Mouse (Mus musculus) myocyte (in vitro differentiated cells): Measurements from ENCODE around the gene Slitrk4. TPM values are rescaled to one million over a fixed set of nuclear protein-coding genes. Genes with fewer than 3 reads are reported as not detected.

Source experiments
- H3K27me3 ChIP-seq: one replicate; pipeline ENCODE4 v1.6.1; 2011; ENCODE audit not compliant: control insufficient read depth, insufficient read depth, insufficient read length
- H3K36me3 ChIP-seq: one replicate; pipeline ENCODE4 v1.6.1; 2011; ENCODE audit not compliant: control insufficient read depth, insufficient read depth
- H3K4me2 ChIP-seq: one replicate; pipeline ENCODE4 v1.6.1; 2011; ENCODE audit warnings: low read depth, control low read depth
- H3K4me3 ChIP-seq: one replicate; pipeline ENCODE4 v1.5.1; 2011; ENCODE audit warnings: mild to moderate bottlenecking, control low read depth, moderate library complexity
- H3K79me2 ChIP-seq: one replicate; pipeline ENCODE4 v1.6.1; 2011; ENCODE audit not compliant: control insufficient read depth, insufficient read depth
- H3ac ChIP-seq: one replicate; pipeline ENCODE4 v1.6.1; 2011; ENCODE audit not compliant: control insufficient read depth, insufficient read length
- CEBPB ChIP-seq: IDR thresholded peaks from 2 replicates; pipeline ENCODE4 v1.6.1; 2011; ENCODE audit warnings: mild to moderate bottlenecking, moderate library complexity; ENCODE audit not compliant: poor library complexity, insufficient read depth, severe bottlenecking
- E2F4 ChIP-seq: IDR thresholded peaks from one replicate; pipeline ENCODE4 v1.6.1; 2011; ENCODE audit warnings: mild to moderate bottlenecking, control low read depth, moderate library complexity; ENCODE audit not compliant: insufficient read depth
- MAX ChIP-seq: IDR thresholded peaks from one replicate; pipeline ENCODE4 v1.6.1; 2011; ENCODE audit warnings: low read depth, mild to moderate bottlenecking, control low read depth
- MYOD1 ChIP-seq, 3 experiments: IDR thresholded peaks; one replicate each; pipeline ENCODE4 v1.6.1; 2011; ENCODE audit warnings: control low read depth in 2 of 3, low read depth in 2 of 3, mild to moderate bottlenecking in 2 of 3, moderate library complexity in 1 of 3; ENCODE audit not compliant: insufficient read length in 2 of 3, control insufficient read depth in 1 of 3
- MYOG ChIP-seq, 3 experiments: IDR thresholded peaks; one replicate each; pipeline ENCODE4 v1.6.1; 2011; ENCODE audit warnings: control low read depth in 2 of 3, low read depth in 2 of 3, mild to moderate bottlenecking in 2 of 3; ENCODE audit not compliant: insufficient read length in 2 of 3, control insufficient read depth in 1 of 3, insufficient read depth in 1 of 3
- POLR2A ChIP-seq: IDR thresholded peaks from one replicate; pipeline ENCODE4 v1.6.1; 2011; ENCODE audit warnings: low read depth, mild to moderate bottlenecking, control low read depth, moderate library complexity; ENCODE audit not compliant: insufficient read length
- POLR2AphosphoS2 ChIP-seq: IDR thresholded peaks from one replicate; pipeline ENCODE4 v1.6.1; 2011; ENCODE audit warnings: low read depth, control low read depth; ENCODE audit not compliant: insufficient read length
- REST ChIP-seq: IDR thresholded peaks from one replicate; pipeline ENCODE4 v1.6.1; 2011; ENCODE audit warnings: mild to moderate bottlenecking, control low read depth, moderate library complexity; ENCODE audit not compliant: insufficient read depth, insufficient read length
- SRF ChIP-seq: IDR thresholded peaks from one replicate; pipeline ENCODE4 v1.6.1; 2011; ENCODE audit warnings: low read depth; ENCODE audit not compliant: control insufficient read depth, insufficient read length
- TCF12 ChIP-seq: IDR thresholded peaks from one replicate; pipeline ENCODE4 v1.6.1; 2011; ENCODE audit warnings: mild to moderate bottlenecking, control low read depth; ENCODE audit not compliant: poor library complexity, insufficient read depth, severe bottlenecking
- TCF3 ChIP-seq: IDR thresholded peaks from one replicate; pipeline ENCODE4 v1.6.1; 2011; ENCODE audit warnings: low read depth, control low read depth; ENCODE audit not compliant: insufficient read length
- USF1 ChIP-seq: IDR thresholded peaks from one replicate; pipeline ENCODE4 v1.6.1; 2011; ENCODE audit warnings: low read depth, mild to moderate bottlenecking, control low read depth, moderate library complexity
- polyA plus RNA-seq: library from polyadenylated mRNA; unstranded; fragments of >200 nt; fragmentation: generic; extraction: Trizol; gene quantifications from one replicate; pipeline ENCODE4 v1.2.1, GENCODE M21; 2012; ENCODE audit warnings: missing spikeins

Slitrk4 gene
- polyA plus RNA-seq, 1 experiment, result not detected

- TF ChIP-seq CEBPB, result no peak
- no peak for TF ChIP-seq POLR2A
- TF ChIP-seq TCF3, result no peak
- TF ChIP-seq MYOD1 (IDR thresholded peaks at IDR 0.05; ENCODE audit: control insufficient read depth in 1 of 3, insufficient read length in 2 of 3, low read depth in 2 of 3), result no peak
- TF ChIP-seq TCF12, result no peak
- TF ChIP-seq MAX, result no peak
- TF ChIP-seq REST, result no peak
- no peak for TF ChIP-seq SRF
- no peak for TF ChIP-seq POLR2AphosphoS2
- TF ChIP-seq E2F4, result no peak
- TF ChIP-seq MYOG (IDR thresholded peaks at IDR 0.05; ENCODE audit: control insufficient read depth in 1 of 3, insufficient read depth in 1 of 3, insufficient read length in 2 of 3, low read depth in 2 of 3), result no peak
- no peak for TF ChIP-seq USF1
- Histone ChIP-seq H3K36me3 (no peaks in the 10 kb centered on the region), H3K27me3 (no peaks in the 10 kb centered on the region), H3K79me2 (no peaks in the 10 kb centered on the region), H3K4me2 (no peak overlapping the region), H3K4me3 (no peak overlapping the region), H3ac (no peak overlapping the region)
These were observed 1.1 kb downstream of the Slitrk4 start for GRCm38 (mm10) chrX:64275501-64276289.

DNA sequence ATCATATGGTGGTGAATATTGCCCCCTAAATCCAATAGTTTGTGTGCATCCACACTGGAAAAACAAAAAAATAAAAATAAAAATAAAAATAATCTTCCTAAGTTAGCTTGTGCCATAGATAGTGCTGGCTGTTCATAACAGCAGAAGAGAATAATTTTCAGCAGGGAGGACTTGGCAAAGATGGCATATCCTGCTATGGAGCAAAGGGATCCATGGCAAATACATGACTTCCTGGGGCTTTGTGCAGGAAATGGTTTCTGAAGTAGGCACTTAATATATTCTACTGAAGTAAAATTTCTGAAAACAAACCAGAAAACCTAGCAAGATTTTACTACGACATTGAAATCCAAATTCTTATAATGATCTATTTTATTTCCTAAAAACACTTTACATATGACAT lies 13.3 kb downstream of the Slitrk4 start:
- no peak overlapping the region for H3K4me2 ChIP-seq
- H3K27me3 ChIP-seq, result no peaks in the 10 kb centered on the region
- no peak overlapping the region for H3K4me3 ChIP-seq
- H3K79me2 ChIP-seq, result no peaks in the 10 kb centered on the region
- no peak overlapping the region for H3ac ChIP-seq
- TF ChIP-seq MYOD1 (IDR thresholded peaks at IDR 0.05; ENCODE audit: control insufficient read depth in 1 of 3, insufficient read length in 2 of 3, low read depth in 2 of 3), result no peak
- no peak for TF ChIP-seq MYOG (IDR thresholded peaks at IDR 0.05; ENCODE audit: control insufficient read depth in 1 of 3, insufficient read depth in 1 of 3, insufficient read length in 2 of 3, low read depth in 2 of 3)
- no peak for TF ChIP-seq TCF3
- TF ChIP-seq POLR2A, result no peak
- no peak for TF ChIP-seq SRF
- no peak for TF ChIP-seq USF1
- TF ChIP-seq E2F4, result no peak
- no peaks in the 10 kb centered on the region for H3K36me3 ChIP-seq

Other genes starting within 250 kb of the Slitrk4 start
- not detected for gene Gm6760, start 124.8 kb downstream of the Slitrk4 start, polyA plus RNA-seq
- gene 3830417A13Rik, start 103.4 kb downstream of the Slitrk4 start, polyA plus RNA-seq, result 2.1 TPM